Mouse (Mus musculus) liver, embryonic 15.5 days (tissue): ENCODE measurements around the gene Apbb2. TPM values are rescaled to one million over a fixed set of nuclear protein-coding genes. Genes with fewer than 3 reads are reported as not detected.
A peak's percentile ranks its signal among the peaks of the same experiment; 100 is the strongest.

Experiments
- ATAC-seq: fragments of 200-750 bp; cut with Nextera tagmentation; 2 replicates; pipeline ENCODE4 v1.8.0; 2017; ENCODE audit warnings: moderate number of reproducible peaks, mild to moderate bottlenecking, moderate library complexity; ENCODE audit not compliant: insufficient read depth
- H3K27ac ChIP-seq: fragments of 300-500 bp; sonication (generic); replicated peaks from 2 replicates; pipeline ENCODE4 v1.5.1; 2015; ENCODE audit warnings: mild to moderate bottlenecking, inconsistent platforms
- H3K27me3 ChIP-seq: fragments of 300-500 bp; sonication (generic); 2 replicates; pipeline ENCODE4 v1.6.1; 2015; ENCODE audit warnings: mild to moderate bottlenecking, inconsistent platforms
- H3K36me3 ChIP-seq: fragments of 300-500 bp; sonication (generic); replicated peaks from 2 replicates; pipeline ENCODE4 v1.6.1; 2015; ENCODE audit warnings: moderate library complexity, mild to moderate bottlenecking, inconsistent platforms
- H3K4me1 ChIP-seq: fragments of 300-500 bp; sonication (generic); replicated peaks from 2 replicates; pipeline ENCODE4 v1.6.1; 2015; ENCODE audit warnings: inconsistent platforms
- H3K4me2 ChIP-seq: fragments of 300-500 bp; sonication (generic); 2 replicates; pipeline ENCODE4 v1.6.1; 2015; ENCODE audit warnings: moderate library complexity, mild to moderate bottlenecking, inconsistent platforms
- H3K4me3 ChIP-seq: fragments of 300-500 bp; sonication (generic); replicated peaks from 2 replicates; pipeline ENCODE4 v1.5.1; 2015; ENCODE audit warnings: mild to moderate bottlenecking, inconsistent platforms
- H3K9ac ChIP-seq: fragments of 300-500 bp; sonication (generic); 2 replicates; pipeline ENCODE4 v1.6.1; 2015; ENCODE audit warnings: moderate library complexity, mild to moderate bottlenecking, inconsistent platforms
- H3K9me3 ChIP-seq: fragments of 300-500 bp; sonication (generic); replicated peaks from 2 replicates; pipeline ENCODE4 v1.6.1; 2016; ENCODE audit warnings: inconsistent platforms
- WGBS: fragments of 180-500 bp; shearing (Covaris S2); methylation state at CpG from one replicate; pipeline ENCODE4 v1.1.7; 2015; ENCODE audit warnings: mixed read lengths; ENCODE audit not compliant: insufficient replicate concordance; 5-methylcytosine and 5-hydroxymethylcytosine counted together
- polyA plus RNA-seq: library from polyadenylated mRNA; unstranded; fragments of >200 nt; fragmentation: Nextera tagmentation; extraction: Ambion mirVana; gene quantifications from 2 replicates; pipeline ENCODE4 v1.2.1, GENCODE M21; 2015

The Apbb2 gene
- polyA plus RNA-seq, 1 experiment from 2014 or later, result 4.8 TPM

- H3K27me3 ChIP-seq, result no peaks in the 10 kb centered on the region
- WGBS, result 37% methylated on average over 17 of the region's 17 CpGs
- H3K4me1 ChIP-seq, result peaks cover 11% of the 10 kb centered on the region; the same call in 1 of the 2 replicates
- no peak overlapping the region for H3K9ac ChIP-seq
- ATAC-seq, result 0 out of 2 replicates have a peak, but pooled peaks have one; percentile 22
- H3K9me3 ChIP-seq, result no peaks in the 10 kb centered on the region
- H3K4me2 ChIP-seq, result peak overlapping the region; percentile 20; the same call in 1 of the 2 replicates
- no peaks in the 10 kb centered on the region for H3K36me3 ChIP-seq
- peak overlapping the region; percentile 57 for H3K27ac ChIP-seq
- H3K4me3 ChIP-seq, result no peak overlapping the region
Observed at GRCm38 (mm10) chr5:66503557-66504433, 114.8 kb downstream of the Apbb2 start.

GRCm38 (mm10) chr5:66503033-66503432, 115.6 kb downstream of the Apbb2 start:
- Histone ChIP-seq H3K4me3 (no peak overlapping the region), H3K9me3 (no peaks in the 10 kb centered on the region), H3K9ac (no peak overlapping the region), H3K36me3 (no peaks in the 10 kb centered on the region), H3K27me3 (no peaks in the 10 kb centered on the region), H3K4me1 (peaks cover 15% of the 10 kb centered on the region), H3K4me2 (no peak overlapping the region), H3K27ac (no peak overlapping the region)
- no peak for ATAC-seq
- 63% methylated on average over 1 of the region's 1 CpGs for WGBS

- Histone ChIP-seq H3K36me3 (no peaks in the 10 kb centered on the region), H3K4me3 (no peak overlapping the region), H3K27me3 (no peaks in the 10 kb centered on the region), H3K4me1 (peaks cover 23% of the 10 kb centered on the region), H3K4me2 (no peak overlapping the region), H3K9ac (no peak overlapping the region), H3K27ac (no peak overlapping the region), H3K9me3 (no peaks in the 10 kb centered on the region)
- 73% methylated on average over 7 of the region's 7 CpGs for WGBS
- no peak for ATAC-seq
Observed at GRCm38 (mm10) chr5:66499621-66500020, 119.0 kb downstream of the Apbb2 start.

GRCm38 (mm10) chr5:66498140-66498539, 120.4 kb downstream of the Apbb2 start:
- Histone ChIP-seq H3K4me1 (peaks cover 17% of the 10 kb centered on the region; the same call in 1 of the 2 replicates), H3K27me3 (no peaks in the 10 kb centered on the region), H3K4me3 (no peak overlapping the region), H3K27ac (0 out of 2 replicates have a peak overlapping the region, but pooled peaks have one; percentile 19), H3K9me3 (no peaks in the 10 kb centered on the region), H3K4me2 (no peak overlapping the region), H3K9ac (no peak overlapping the region), H3K36me3 (no peaks in the 10 kb centered on the region)
- ATAC-seq, result no peak
- WGBS, result 36% methylated on average over 1 of the region's 1 CpGs

GRCm38 (mm10) chr5:66497479-66498087, 121.0 kb downstream of the Apbb2 start:
- no peak overlapping the region for H3K4me3 ChIP-seq
- 0 out of 2 replicates have a peak overlapping the region, but pooled peaks have one; percentile 19 for H3K27ac ChIP-seq
- WGBS, result 52% methylated on average over 14 of the region's 14 CpGs
- H3K9me3 ChIP-seq, result no peaks in the 10 kb centered on the region
- no peak overlapping the region for H3K9ac ChIP-seq
- no peaks in the 10 kb centered on the region for H3K27me3 ChIP-seq
- H3K4me1 ChIP-seq, result peaks cover 17% of the 10 kb centered on the region; the same call in 1 of the 2 replicates
- H3K4me2 ChIP-seq, result no peak overlapping the region
- H3K36me3 ChIP-seq, result no peaks in the 10 kb centered on the region
- ATAC-seq, result no peak

- H3K4me2 ChIP-seq, result no peak overlapping the region
- WGBS, result 46% methylated on average over 4 of the region's 4 CpGs
- ATAC-seq, result no peak
- H3K4me3 ChIP-seq, result no peak overlapping the region
- no peaks in the 10 kb centered on the region for H3K9me3 ChIP-seq
- H3K27ac ChIP-seq, result 0 out of 2 replicates have a peak overlapping the region, but pooled peaks have one; percentile 33
- no peak overlapping the region for H3K9ac ChIP-seq
- peaks cover 17% of the 10 kb centered on the region; the same call in 1 of the 2 replicates for H3K4me1 ChIP-seq
- H3K27me3 ChIP-seq, result no peaks in the 10 kb centered on the region
- H3K36me3 ChIP-seq, result no peaks in the 10 kb centered on the region
Observed at GRCm38 (mm10) chr5:66496881-66497360, 121.7 kb downstream of the Apbb2 start.

GRCm38 (mm10) chr5:66494651-66495050, 123.9 kb downstream of the Apbb2 start:
- H3K9ac ChIP-seq, result no peak overlapping the region
- no peaks in the 10 kb centered on the region for H3K9me3 ChIP-seq
- H3K4me2 ChIP-seq, result no peak overlapping the region
- no peaks in the 10 kb centered on the region for H3K36me3 ChIP-seq
- H3K27me3 ChIP-seq, result no peaks in the 10 kb centered on the region
- no peak overlapping the region for H3K4me3 ChIP-seq
- H3K27ac ChIP-seq, result no peak overlapping the region
- 27% methylated on average over 4 of the region's 4 CpGs for WGBS
- peaks cover 17% of the 10 kb centered on the region; the same call in 1 of the 2 replicates for H3K4me1 ChIP-seq
- ATAC-seq, result no peak

- Histone ChIP-seq H3K9me3 (no peaks in the 10 kb centered on the region), H3K27me3 (no peaks in the 10 kb centered on the region), H3K4me1 (0 out of 2 replicates have a peak, but pooled peaks cover 10% of the 10 kb centered on the region), H3K27ac (no peak overlapping the region), H3K9ac (no peak overlapping the region), H3K36me3 (no peaks in the 10 kb centered on the region), H3K4me2 (no peak overlapping the region), H3K4me3 (no peak overlapping the region)
- no peak for ATAC-seq
- 47% methylated on average over 4 of the region's 4 CpGs for WGBS
Observed at GRCm38 (mm10) chr5:66492563-66492960, 126.0 kb downstream of the Apbb2 start.

- no peak for ATAC-seq
- no peak overlapping the region for H3K27ac ChIP-seq
- WGBS, result 69% methylated on average over 14 of the region's 14 CpGs
- no peak overlapping the region for H3K9ac ChIP-seq
- H3K9me3 ChIP-seq, result no peaks in the 10 kb centered on the region
- 0 out of 2 replicates have a peak, but pooled peaks cover 10% of the 10 kb centered on the region for H3K4me1 ChIP-seq
- H3K27me3 ChIP-seq, result no peaks in the 10 kb centered on the region
- H3K4me3 ChIP-seq, result no peak overlapping the region
- no peaks in the 10 kb centered on the region for H3K36me3 ChIP-seq
- H3K4me2 ChIP-seq, result no peak overlapping the region
Observed at GRCm38 (mm10) chr5:66491907-66492562, 126.5 kb downstream of the Apbb2 start.

GRCm38 (mm10) chr5:66486028-66486427, 132.6 kb downstream of the Apbb2 start:
- WGBS, result 56% methylated on average over 7 of the region's 7 CpGs
- no peak overlapping the region for H3K4me3 ChIP-seq
- H3K4me2 ChIP-seq, result no peak overlapping the region
- H3K9ac ChIP-seq, result no peak overlapping the region
- no peaks in the 10 kb centered on the region for H3K9me3 ChIP-seq
- ATAC-seq, result no peak
- H3K4me1 ChIP-seq, result no peaks in the 10 kb centered on the region
- H3K27me3 ChIP-seq, result no peaks in the 10 kb centered on the region
- H3K36me3 ChIP-seq, result no peaks in the 10 kb centered on the region
- H3K27ac ChIP-seq, result no peak overlapping the region
